Mouse (Mus musculus) natural killer cell, adult 2 months (primary cell): ENCODE results near the gene Sdha.

Experiments
- DNase-seq, 2 experiments: peaks; one replicate each; pipeline ENCODE4 v3.0.0; 2022; ENCODE audit warnings: low spot score in 2 of 2

Gene Sdha

DNA sequence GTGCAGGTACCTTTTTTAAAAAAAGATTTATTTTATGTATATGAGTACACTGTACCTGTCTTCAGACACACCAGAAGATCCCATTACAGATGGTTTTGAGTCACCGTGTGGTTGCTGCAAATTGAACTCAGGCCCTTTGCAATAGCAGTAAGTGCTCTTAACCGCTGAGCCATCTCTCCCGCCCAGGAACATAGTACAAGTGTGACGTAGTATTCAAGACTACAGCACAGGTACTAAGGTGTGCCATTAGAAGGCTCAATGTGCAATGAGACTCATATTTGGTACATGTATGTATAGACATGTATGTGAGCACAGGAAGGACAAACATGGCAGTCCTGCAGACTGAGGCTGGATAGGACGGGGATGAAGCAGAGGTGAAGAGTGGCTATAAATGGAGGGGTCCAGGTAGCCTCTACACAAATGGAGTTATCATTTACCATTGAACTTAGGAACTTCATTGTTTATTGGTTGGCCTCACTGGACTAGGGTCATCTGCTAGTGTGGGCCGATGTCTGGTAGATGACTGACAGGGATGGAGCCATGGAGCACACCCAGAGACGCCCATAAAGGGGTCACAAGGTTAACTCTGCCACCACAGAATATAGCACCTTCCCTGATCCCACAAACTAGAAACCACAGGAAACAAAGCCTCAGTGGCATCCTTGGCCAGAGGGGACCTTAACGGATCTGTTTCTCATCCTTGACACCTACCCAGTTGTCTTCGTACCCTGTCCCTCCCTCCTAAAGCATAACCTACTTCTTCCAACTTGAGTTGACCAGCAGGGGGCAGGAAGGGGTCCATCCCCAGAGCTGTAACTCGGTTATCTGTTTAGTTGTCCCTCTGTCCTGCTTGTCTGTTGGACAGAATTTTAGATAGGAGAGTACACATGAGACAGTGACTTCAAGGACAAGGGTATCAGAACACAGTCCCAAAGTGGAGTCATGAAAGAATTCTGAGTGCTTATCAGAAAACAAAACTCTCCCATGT is 47.7 kb downstream of the Sdha start:
- no peak for DNase-seq

DNA sequence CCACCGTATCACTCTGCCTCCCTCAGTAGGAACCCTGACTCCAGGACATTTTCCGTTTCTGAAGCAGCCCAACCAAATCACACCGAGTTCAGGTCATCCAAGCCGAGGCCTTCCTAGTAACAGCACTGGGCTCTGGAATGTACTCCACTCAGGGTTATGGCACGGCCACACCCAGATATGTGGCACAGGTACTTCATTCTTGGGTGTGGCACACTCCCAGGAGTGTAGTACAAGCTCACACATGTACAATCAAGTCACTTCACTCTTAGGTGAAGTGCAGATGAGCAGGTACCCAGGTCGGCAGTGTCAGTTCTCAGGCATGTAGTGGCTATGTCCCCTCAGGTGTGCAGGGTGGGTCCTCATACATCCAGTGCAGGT is 48.5 kb downstream of the Sdha start:
- DNase-seq, result no peak

- peak; percentile 21 to 54 for DNase-seq
Measured at GRCm38 (mm10) chr13:74300925-74301606, 49.0 kb downstream of the Sdha start.

GRCm38 (mm10) chr13:74296376-74296775 is 53.7 kb downstream of the Sdha start:
- DNase-seq, result no peak

- DNase-seq, result peak in 1 of 2 experiments; percentile 2
Measured at GRCm38 (mm10) chr13:74292167-74292566, 57.9 kb downstream of the Sdha start, which contains the start of gene Ahrr. Ahrr (minus strand) TSS chr13:74292331.

GRCm38 (mm10) chr13:74289646-74290045 is 60.4 kb downstream of the Sdha start:
- DNase-seq, result no peak

GRCm38 (mm10) chr13:74282299-74282698 is 67.8 kb downstream of the Sdha start:
- no peak for DNase-seq

GRCm38 (mm10) chr13:74275726-74276125 is 74.4 kb downstream of the Sdha start:
- DNase-seq, result no peak
